Mouse (Mus musculus) erythroblast, embryonic 14.5 days (primary cell): ENCODE data around the gene Camkk2.

Experiments
- GATA1 ChIP-seq: IDR thresholded peaks from 2 replicates; pipeline ENCODE4 v1.6.1; 2012; ENCODE audit warnings: low read length, inconsistent platforms, mixed read lengths
- TAL1 ChIP-seq: IDR thresholded peaks from 3 replicates; pipeline ENCODE4 v1.6.1; 2012; ENCODE audit warnings: low read length, inconsistent platforms, mixed read lengths

- no peak for TF ChIP-seq TAL1
- no peak for TF ChIP-seq GATA1
Observed at GRCm38 (mm10) chr5:122805503-122805902, 26.3 kb upstream of the Camkk2 start.
